Mouse (Mus musculus) limb, embryonic 13.5 days (tissue): ENCODE measurements around the gene Slc2a3. TPM values are rescaled to one million over a fixed set of nuclear protein-coding genes. Genes with fewer than 3 reads are reported as not detected.
"Not testable (repeated sequence)": the region's sequence is repeated elsewhere in the genome, so short reads cannot be mapped to it uniquely, and the experiment has no call there.

Experiments
- ATAC-seq: fragments of 200-750 bp; cut with Nextera tagmentation; 2 replicates; pipeline ENCODE4 v1.8.0; 2017; ENCODE audit warnings: low read depth, moderate number of reproducible peaks, moderate TSS enrichment; ENCODE audit not compliant: low FRiP score
- H3K27ac ChIP-seq: fragments of 300-500 bp; sonication (generic); 2 replicates; pipeline ENCODE4 v1.5.1; 2015; ENCODE audit warnings: inconsistent platforms, mild to moderate bottlenecking, moderate library complexity
- H3K27me3 ChIP-seq: fragments of 300-500 bp; sonication (generic); 2 replicates; pipeline ENCODE4 v1.6.1; 2015; ENCODE audit warnings: mild to moderate bottlenecking, inconsistent platforms
- H3K36me3 ChIP-seq: fragments of 300-500 bp; sonication (generic); 2 replicates; pipeline ENCODE4 v1.6.1; 2015; ENCODE audit warnings: inconsistent platforms, mild to moderate bottlenecking, moderate library complexity
- H3K4me1 ChIP-seq: fragments of 300-500 bp; sonication (generic); 2 replicates; pipeline ENCODE4 v1.6.1; 2015; ENCODE audit warnings: inconsistent platforms
- H3K4me2 ChIP-seq: fragments of 300-500 bp; sonication (generic); replicated peaks from 2 replicates; pipeline ENCODE4 v1.6.1; 2015; ENCODE audit warnings: inconsistent platforms, mild to moderate bottlenecking, moderate library complexity
- H3K4me3 ChIP-seq: fragments of 300-500 bp; sonication (generic); 2 replicates; pipeline ENCODE4 v1.5.1; 2015; ENCODE audit warnings: moderate library complexity, mild to moderate bottlenecking, inconsistent platforms
- H3K9ac ChIP-seq: fragments of 300-500 bp; sonication (generic); 2 replicates; pipeline ENCODE4 v1.6.1; 2015; ENCODE audit warnings: mild to moderate bottlenecking, inconsistent platforms
- H3K9me3 ChIP-seq: fragments of 300-500 bp; sonication (generic); 2 replicates; pipeline ENCODE4 v1.6.1; 2016; ENCODE audit warnings: inconsistent platforms
- WGBS: fragments of 180-500 bp; shearing (Covaris S2); methylation state at CpG from one replicate; pipeline ENCODE4 v1.1.7; 2015; 5-methylcytosine and 5-hydroxymethylcytosine counted together
- polyA plus RNA-seq: library from polyadenylated mRNA; unstranded; fragments of >200 nt; fragmentation: Nextera tagmentation; extraction: Ambion mirVana; gene quantifications from 2 replicates; pipeline ENCODE4 v1.2.1, GENCODE M21; 2015

The Slc2a3 gene
- polyA plus RNA-seq, 1 experiment from 2014 or later, result 83.0 TPM

GRCm38 (mm10) chr6:122714707-122715365, 86.6 kb downstream of the Slc2a3 start:
- no peaks in the 10 kb centered on the region for H3K36me3 ChIP-seq
- H3K27me3 ChIP-seq, result no peaks in the 10 kb centered on the region
- no peak overlapping the region for H3K27ac ChIP-seq
- WGBS, result 55% methylated on average over 7 of the region's 7 CpGs
- H3K4me2 ChIP-seq, result no peak overlapping the region
- H3K4me3 ChIP-seq, result no peak overlapping the region
- no peak for ATAC-seq
- H3K9me3 ChIP-seq, result no peaks in the 10 kb centered on the region
- peaks cover 10% of the 10 kb centered on the region for H3K4me1 ChIP-seq
- no peak overlapping the region for H3K9ac ChIP-seq

GRCm38 (mm10) chr6:122713116-122713515, 88.3 kb downstream of the Slc2a3 start:
- not testable (repeated sequence) for H3K4me1 ChIP-seq, H3K4me3 ChIP-seq, H3K4me2 ChIP-seq, H3K27ac ChIP-seq, H3K36me3 ChIP-seq, H3K9me3 ChIP-seq, H3K9ac ChIP-seq, H3K27me3 ChIP-seq, ATAC-seq
- WGBS, result 80% methylated on average over 7 of the region's 7 CpGs

DNA sequence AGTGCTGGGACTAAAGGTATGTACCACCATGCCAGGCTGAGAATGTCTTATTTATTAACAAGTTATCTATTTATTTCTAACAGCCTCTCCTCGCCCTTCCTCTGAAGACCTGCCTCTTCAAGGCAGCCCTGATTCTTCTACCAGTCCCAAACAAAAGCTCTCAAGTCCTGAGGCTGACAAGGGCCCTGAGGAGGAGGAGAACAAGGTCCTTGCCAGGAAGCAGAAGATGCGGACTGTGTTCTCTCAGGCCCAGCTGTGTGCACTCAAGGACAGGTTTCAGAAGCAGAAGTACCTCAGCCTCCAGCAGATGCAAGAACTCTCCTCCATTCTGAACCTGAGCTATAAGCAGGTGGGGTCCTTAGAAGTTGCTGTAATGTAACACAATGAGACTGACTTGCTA, 90.0 kb downstream of the Slc2a3 start:
- Histone ChIP-seq H3K4me2 (no peak overlapping the region), H3K4me3 (no peak overlapping the region), H3K4me1 (peaks cover 10% of the 10 kb centered on the region), H3K36me3 (no peaks in the 10 kb centered on the region), H3K27me3 (peaks cover 22% of the 10 kb centered on the region), H3K9ac (no peak overlapping the region), H3K9me3 (no peaks in the 10 kb centered on the region), H3K27ac (no peak overlapping the region)
- ATAC-seq, result no peak
- 86% methylated on average over 2 of the region's 2 CpGs for WGBS

GRCm38 (mm10) chr6:122708826-122709225, 92.6 kb downstream of the Slc2a3 start:
- Histone ChIP-seq H3K4me1 (no peaks in the 10 kb centered on the region), H3K27me3 (peaks cover 32% of the 10 kb centered on the region), H3K4me3 (no peak overlapping the region), H3K9me3 (no peaks in the 10 kb centered on the region), H3K27ac (no peak overlapping the region), H3K36me3 (no peaks in the 10 kb centered on the region), H3K4me2 (no peak overlapping the region), H3K9ac (no peak overlapping the region)
- ATAC-seq, result no peak
- WGBS, result 65% methylated on average over 4 of the region's 4 CpGs

DNA sequence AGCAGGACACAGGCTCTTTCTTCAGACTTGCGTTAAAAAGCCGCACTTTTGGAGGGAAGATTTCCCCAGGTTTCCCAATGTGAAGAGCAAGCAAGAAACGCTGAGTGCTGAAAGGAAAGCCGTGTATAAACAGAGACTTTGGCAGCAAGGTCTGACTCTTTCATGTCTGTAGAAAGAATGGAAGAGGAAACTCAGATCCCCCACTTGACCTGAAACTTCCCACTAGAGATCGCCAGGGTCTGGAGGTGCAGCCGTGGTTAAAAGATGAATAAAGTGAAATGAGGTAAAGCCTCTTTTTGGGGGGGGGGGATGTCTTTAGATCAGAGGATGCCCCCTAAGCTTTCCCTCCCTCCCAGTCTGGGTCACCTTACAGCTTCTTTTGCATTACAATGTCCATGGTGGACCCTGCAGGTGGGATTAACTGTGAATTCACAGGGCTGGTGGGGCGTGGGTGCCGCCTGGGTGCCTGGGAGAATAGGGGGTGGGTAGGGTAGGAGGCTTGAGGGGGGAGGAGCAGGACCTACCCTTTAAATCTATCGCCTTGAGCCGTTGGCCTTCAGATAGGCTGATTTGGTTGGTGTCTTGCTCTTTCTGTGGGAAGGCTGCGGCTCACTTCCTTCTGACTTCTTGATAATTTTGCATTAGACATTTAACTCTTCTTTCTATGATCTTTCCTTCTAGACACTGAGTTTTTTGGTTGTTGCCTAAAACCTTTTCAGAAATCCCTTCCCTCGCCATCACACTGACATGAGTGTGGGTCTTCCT, 94.2 kb downstream of the Slc2a3 start, which contains the start of gene Nanog:
Gene Nanog, plus strand, starts transcription at position 454 of the 765 bp plus-strand sequence.
- peaks cover 32% of the 10 kb centered on the region for H3K27me3 ChIP-seq
- H3K9ac ChIP-seq, result no peak within 1 kb of the TSS
- no peak for ATAC-seq
- 19% methylated on average over 12 of the region's 12 CpGs for WGBS
- H3K4me3 ChIP-seq, result no peak within 1 kb of the TSS
- H3K36me3 ChIP-seq, result no peaks in the 10 kb centered on the region
- H3K4me2 ChIP-seq, result no peak within 1 kb of the TSS
- H3K4me1 ChIP-seq, result 0 out of 2 replicates have a peak, but pooled peaks cover 11% of the 10 kb centered on the region
- H3K27ac ChIP-seq, result no peak within 1 kb of the TSS
- no peaks in the 10 kb centered on the region for H3K9me3 ChIP-seq

DNA sequence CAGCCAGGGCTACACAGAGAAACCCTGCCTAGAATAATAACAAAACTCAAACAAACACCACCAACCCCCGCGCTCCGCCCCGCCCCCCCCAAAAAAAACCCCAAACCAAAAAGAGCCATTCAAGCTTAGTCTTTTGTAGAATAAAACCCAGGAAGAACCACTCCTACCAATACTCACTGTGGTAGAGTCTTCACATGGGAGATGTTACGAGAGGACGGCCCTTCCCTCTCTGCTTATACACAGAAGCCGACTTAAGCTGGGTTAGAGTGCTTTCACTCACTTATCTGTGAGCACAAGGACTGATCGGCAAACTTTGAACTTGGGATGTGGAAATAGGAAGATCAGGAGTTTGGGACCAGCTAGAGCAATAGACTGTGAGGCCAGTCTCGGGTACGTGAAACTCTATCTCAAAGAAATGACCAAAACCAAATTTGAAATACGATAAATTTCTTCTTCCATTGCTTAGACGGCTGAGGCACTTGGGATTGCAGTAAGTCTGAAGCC, 95.1 kb downstream of the Slc2a3 start:
- H3K9me3 ChIP-seq, result no peaks in the 10 kb centered on the region
- no peak overlapping the region for H3K4me3 ChIP-seq
- WGBS, result 70% methylated on average over 12 of the region's 12 CpGs
- no peak for ATAC-seq
- peaks cover 32% of the 10 kb centered on the region for H3K27me3 ChIP-seq
- no peak overlapping the region for H3K4me2 ChIP-seq
- H3K4me1 ChIP-seq, result 0 out of 2 replicates have a peak, but pooled peaks cover 13% of the 10 kb centered on the region
- no peaks in the 10 kb centered on the region for H3K36me3 ChIP-seq
- H3K27ac ChIP-seq, result no peak overlapping the region
- no peak overlapping the region for H3K9ac ChIP-seq

DNA sequence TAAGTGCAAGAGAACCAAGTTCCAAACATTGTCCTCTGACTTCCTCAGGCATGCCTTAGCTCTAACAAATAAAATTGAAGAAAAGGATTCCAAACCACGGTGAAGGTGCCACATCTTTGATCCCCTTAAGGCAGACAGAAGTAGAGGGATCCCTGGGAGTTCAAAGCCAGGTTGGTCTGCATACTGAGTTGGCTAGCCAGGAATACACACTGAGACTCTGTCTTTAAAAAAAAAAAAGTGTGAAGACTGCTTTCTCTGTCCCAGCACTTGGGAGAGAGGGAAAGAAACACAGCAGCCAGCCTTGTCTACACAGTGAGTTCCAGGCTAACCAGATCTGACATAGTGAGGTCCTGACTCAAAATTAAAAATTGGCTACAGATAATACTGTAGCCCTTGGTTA, 97.7 kb downstream of the Slc2a3 start:
- peak overlapping the region; percentile 62; the same call in 1 of the 2 replicates for H3K4me2 ChIP-seq
- 0 out of 2 replicates have a peak, but pooled peaks cover 13% of the 10 kb centered on the region for H3K4me1 ChIP-seq
- H3K27ac ChIP-seq, result 0 out of 2 replicates have a peak overlapping the region, but pooled peaks have one; percentile 3
- no peak for ATAC-seq
- H3K9me3 ChIP-seq, result no peaks in the 10 kb centered on the region
- H3K36me3 ChIP-seq, result no peaks in the 10 kb centered on the region
- no peak overlapping the region for H3K4me3 ChIP-seq
- peaks cover 29% of the 10 kb centered on the region for H3K27me3 ChIP-seq
- H3K9ac ChIP-seq, result no peak overlapping the region
- whole genome bisulfite sequencing, result 18% methylated on average over 1 of the region's 1 CpGs

DNA sequence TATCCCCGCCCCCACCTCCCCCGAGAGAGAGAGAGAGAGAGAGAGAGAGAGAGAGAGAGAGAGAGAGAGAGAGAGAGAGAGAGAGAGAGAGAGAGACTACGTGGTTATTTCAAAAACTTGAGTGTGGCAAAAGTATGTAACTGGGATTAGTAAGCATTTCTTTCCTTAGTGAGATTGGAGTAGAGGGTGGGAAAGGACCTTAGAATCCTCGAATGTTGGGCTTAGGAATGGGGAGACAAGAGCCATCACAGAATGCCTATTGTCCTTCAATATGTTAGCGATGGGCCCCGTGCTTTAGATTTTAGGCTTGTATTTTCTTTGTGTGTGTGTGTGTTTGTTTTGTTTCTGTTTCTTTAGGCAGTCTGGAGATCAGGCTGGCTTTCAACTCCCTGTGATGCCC, 98.2 kb downstream of the Slc2a3 start:
- H3K27ac ChIP-seq, result peak overlapping the region; percentile 78; the same call in 1 of the 2 replicates
- no peak overlapping the region for H3K4me3 ChIP-seq
- H3K4me2 ChIP-seq, result peak overlapping the region; percentile 62
- H3K27me3 ChIP-seq, result peaks cover 26% of the 10 kb centered on the region
- 0 out of 2 replicates have a peak, but pooled peaks cover 13% of the 10 kb centered on the region for H3K4me1 ChIP-seq
- no peaks in the 10 kb centered on the region for H3K36me3 ChIP-seq
- no peaks in the 10 kb centered on the region for H3K9me3 ChIP-seq
- ATAC-seq, result no peak
- no peak overlapping the region for H3K9ac ChIP-seq
- WGBS, result 16% methylated on average over 6 of the region's 6 CpGs

DNA sequence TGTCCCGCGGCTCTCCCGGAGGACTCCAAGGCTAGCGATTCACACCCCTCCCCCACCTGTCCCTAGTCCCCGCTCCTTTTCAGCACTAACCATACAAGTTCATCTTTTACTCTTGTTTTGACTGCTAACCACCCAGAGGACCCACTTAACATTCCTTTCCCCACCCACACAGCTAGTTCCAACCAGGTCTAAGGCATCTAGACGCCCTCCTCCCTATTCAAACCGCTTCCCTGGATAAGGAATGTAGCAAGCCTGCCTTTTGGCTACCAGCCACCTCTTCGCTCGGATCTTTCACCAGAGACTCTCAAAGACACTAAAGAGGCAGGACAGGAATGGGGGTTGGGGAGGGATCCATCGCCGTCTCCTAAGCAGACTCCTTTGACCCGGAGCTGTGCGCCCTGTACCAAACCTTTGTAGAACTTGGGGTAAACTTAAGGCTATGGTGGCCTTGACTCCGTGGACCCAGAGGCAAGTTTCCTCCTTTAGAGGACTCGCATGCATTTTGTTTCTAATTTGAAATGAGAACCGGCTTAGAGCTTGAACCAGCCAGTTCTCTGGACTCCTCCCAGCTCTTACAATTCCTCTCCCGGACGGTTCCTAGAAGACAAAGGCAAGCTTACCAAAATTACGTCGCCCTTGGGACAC, 98.8 kb downstream of the Slc2a3 start:
- ATAC-seq, result peak; percentile 90

GRCm38 (mm10) chr6:122701816-122702215, 99.6 kb downstream of the Slc2a3 start:
- Histone ChIP-seq H3K9ac (no peak overlapping the region), H3K9me3 (no peaks in the 10 kb centered on the region), H3K27me3 (peaks cover 13% of the 10 kb centered on the region), H3K36me3 (no peaks in the 10 kb centered on the region), H3K4me3 (no peak overlapping the region), H3K4me2 (peak overlapping the region; percentile 62; the same call in 1 of the 2 replicates), H3K27ac (peak overlapping the region; percentile 78; the same call in 1 of the 2 replicates), H3K4me1 (0 out of 2 replicates have a peak, but pooled peaks cover 13% of the 10 kb centered on the region)
- 76% methylated on average over 5 of the region's 5 CpGs for WGBS
- ATAC-seq, result no peak

More for the DNA sequence above, 98.8 kb downstream of the Slc2a3 start:
- Histone ChIP-seq H3K36me3 (no peaks in the 10 kb centered on the region), H3K27me3 (peaks cover 20% of the 10 kb centered on the region), H3K4me2 (peak overlapping the region; percentile 62), H3K27ac (peak overlapping the region; percentile 78), H3K9ac (peak overlapping the region; percentile 51), H3K9me3 (no peaks in the 10 kb centered on the region), H3K4me1 (0 out of 2 replicates have a peak, but pooled peaks cover 13% of the 10 kb centered on the region), H3K4me3 (peak overlapping the region; percentile 31)
- 4% methylated on average over 20 of the region's 20 CpGs for WGBS

GRCm38 (mm10) chr6:122699628-122700027, 101.8 kb downstream of the Slc2a3 start:
- not testable (repeated sequence) for H3K27me3 ChIP-seq, H3K9ac ChIP-seq, H3K4me2 ChIP-seq, ATAC-seq, H3K36me3 ChIP-seq, H3K27ac ChIP-seq, H3K4me3 ChIP-seq, H3K9me3 ChIP-seq
- H3K4me1 ChIP-seq, result 0 out of 2 replicates have a peak, but pooled peaks cover 13% of the 10 kb centered on the region
- WGBS, result 86% methylated on average over 2 of the region's 2 CpGs

DNA sequence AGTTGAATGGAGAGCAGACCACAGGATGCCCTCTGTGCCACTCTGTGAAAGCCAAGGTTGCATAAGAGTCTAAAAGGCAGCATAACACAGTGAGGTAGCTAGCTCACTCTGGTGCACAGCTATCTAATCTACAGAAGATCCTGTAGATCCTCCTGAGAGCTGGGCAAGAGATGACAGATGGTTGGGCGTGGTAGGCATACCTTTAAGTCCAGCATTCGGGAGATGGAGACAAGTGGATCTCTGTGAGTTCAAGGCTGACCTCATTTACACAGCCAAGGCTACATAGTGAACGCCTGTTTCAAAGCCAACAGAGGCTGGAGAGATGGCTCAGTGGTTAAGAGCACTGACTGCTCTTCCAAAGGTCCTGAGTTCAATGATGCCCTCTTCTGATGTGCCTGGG, 106.0 kb downstream of the Slc2a3 start:
- ATAC-seq, result no peak
- no peaks in the 10 kb centered on the region for H3K36me3 ChIP-seq
- H3K4me3 ChIP-seq, result no peak overlapping the region
- 92% methylated on average over 3 of the region's 3 CpGs for WGBS
- H3K27ac ChIP-seq, result no peak overlapping the region
- H3K4me2 ChIP-seq, result no peak overlapping the region
- H3K27me3 ChIP-seq, result no peaks in the 10 kb centered on the region
- no peak overlapping the region for H3K9ac ChIP-seq
- H3K4me1 ChIP-seq, result no peaks in the 10 kb centered on the region
- H3K9me3 ChIP-seq, result no peaks in the 10 kb centered on the region
